Mouse (Mus musculus): Measurements from ENCODE around the gene Plxnb1.

The Plxnb1 gene

GRCm38 (mm10) chr9:109161941-109162340 is 66.8 kb downstream of the Plxnb1 start, which contains the start of gene Fbxw21:
Fbxw21 (minus strand) TSS chr9:109162041.
- DNase-seq (ENCODE audit: inconsistent ontology term), result no peak

GRCm38 (mm10) chr9:109167316-109167715 is 72.1 kb downstream of the Plxnb1 start:
- DNase-seq (ENCODE audit: inconsistent ontology term), result peak; percentile 65
